Mouse (Mus musculus): Measurements from ENCODE around the gene Erc2.

Erc2 gene

DNA sequence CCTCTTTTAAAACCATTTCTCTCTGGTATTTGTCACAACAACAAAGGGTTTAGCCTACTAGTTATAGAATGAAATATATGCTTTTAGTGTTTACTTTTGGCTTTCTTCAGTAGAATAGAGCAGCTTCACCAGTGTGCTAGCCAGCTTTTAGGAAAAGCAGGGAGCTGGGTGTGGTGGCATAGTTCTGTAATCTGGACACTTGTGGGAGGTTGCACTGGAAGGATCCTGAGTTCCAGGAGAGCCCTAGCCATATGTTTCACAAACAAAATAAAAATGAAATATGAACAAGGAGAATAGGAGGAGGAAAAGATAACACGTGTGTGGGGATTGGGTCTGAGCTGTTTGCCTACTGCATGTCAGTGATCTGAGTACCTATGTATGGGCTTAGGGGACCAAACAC is 658.1 kb downstream of the Erc2 start:
- in situ Hi-C loops (cut with MboI, MseI) = no loop called here

GRCm38 (mm10) chr14:28283319-28284095 is 661.3 kb downstream of the Erc2 start:
- in situ Hi-C loops (cut with MboI, MseI) = no loop called here

DNA sequence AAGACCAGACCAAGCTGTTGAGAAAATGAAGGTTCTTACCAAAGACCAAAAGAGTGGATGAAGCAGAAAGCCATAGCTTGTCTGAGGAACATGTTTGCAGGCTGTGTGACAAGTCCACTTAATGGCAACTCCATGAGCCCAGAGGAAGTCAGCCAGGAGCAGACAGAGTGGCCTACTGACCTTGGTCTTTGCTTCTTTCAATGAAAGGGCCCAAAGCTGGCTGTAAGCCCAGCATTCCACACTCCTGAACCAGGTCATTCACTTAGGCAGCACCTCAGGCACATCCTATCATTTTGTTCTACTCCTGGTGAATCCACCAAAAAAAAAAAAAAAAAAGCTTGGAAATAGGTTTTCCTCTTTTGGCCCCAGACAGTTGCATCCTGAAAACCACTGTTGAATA is 664.3 kb downstream of the Erc2 start:
- in situ Hi-C loops (cut with MboI, MseI) = no loop called here

GRCm38 (mm10) chr14:28288196-28288595 is 666.0 kb downstream of the Erc2 start:
- in situ Hi-C loops (cut with MboI, MseI) = no loop called here

DNA sequence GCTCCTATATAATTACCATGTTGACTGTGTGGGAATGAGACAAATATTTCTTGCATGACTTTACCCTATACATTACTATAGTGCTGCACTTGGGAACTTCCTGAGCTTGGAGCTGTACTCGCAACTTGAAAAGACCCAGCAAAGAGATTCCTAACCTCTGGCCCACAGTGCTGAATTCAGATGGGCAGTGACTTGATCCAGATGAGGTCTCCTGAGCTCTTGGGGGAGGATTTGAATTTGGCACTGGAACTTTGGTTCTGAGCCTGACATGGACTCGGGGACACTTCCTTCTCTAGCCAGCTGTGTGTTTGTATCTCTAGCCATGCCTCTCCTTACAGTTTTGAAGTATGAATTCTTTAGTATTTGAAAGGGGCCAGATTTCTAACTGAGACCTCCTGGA is 666.7 kb downstream of the Erc2 start:
- in situ Hi-C loops (cut with MboI, MseI) = no loop called here

DNA sequence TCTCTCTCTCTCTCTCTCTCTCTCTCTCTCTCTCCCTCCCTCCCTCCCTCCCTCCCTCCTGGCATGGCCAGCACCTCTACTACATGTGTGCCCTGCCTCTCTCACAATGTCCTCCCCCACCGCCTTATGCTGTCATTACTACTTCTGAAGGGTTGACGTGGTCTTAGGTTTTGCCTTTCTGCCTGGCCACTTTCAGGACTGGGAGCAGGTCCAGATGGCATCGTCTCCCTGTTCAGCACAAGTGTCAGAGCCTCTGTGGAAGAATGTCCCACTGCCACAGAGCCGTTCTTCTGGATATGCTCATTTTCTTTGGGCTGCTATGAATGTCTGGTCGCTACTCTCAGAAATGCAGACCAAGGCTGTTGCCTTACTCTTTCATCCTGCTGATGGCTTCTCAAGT is 671.7 kb downstream of the Erc2 start:
- in situ Hi-C loops (cut with MboI, MseI) = no loop called here

DNA sequence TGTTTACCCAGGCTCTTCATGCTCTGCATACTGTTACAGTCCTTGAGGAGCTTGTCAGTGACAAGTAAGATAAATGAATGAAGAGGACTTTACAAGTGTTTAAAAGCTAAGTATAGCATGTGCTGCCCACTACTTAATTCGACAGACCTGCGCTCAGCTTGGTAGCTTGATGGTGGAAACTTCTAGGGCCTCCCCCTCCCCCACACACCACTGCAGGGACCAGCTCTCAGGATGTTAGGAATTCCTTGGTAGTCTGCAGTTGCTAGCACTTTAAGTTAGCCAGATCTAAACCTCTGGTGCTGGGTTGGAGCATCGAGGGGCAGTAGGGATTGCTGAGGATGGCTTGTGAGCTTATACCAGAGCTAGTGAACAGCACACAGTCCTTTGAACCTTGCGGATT is 672.9 kb downstream of the Erc2 start:
- in situ Hi-C loops (cut with MboI, MseI) = no loop called here

GRCm38 (mm10) chr14:28300095-28300494 is 677.9 kb downstream of the Erc2 start:
- in situ Hi-C loops (cut with MboI, MseI) = no loop called here

DNA sequence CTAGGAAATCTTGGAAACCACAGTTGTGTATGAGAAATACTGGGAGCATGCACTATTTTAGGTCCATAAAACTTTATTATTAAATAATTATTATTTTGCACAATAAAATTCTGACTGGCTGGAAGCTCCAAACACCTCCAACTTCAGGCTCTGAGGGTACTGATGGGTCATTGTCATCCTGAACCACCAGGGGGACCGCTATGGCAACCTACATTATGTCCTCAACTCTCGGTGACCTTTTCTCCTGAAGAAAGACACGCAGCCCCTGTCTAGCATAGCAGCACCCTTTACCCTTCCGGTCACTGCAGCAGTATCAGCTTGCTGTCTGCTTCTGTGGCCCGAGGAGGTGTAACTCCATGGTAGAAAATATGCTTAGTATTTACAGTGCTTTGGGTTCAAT is 679.0 kb downstream of the Erc2 start:
- in situ Hi-C loops (cut with MboI, MseI) = no loop called here

- in situ Hi-C loops (cut with MboI, MseI) = no loop called here
Observed at GRCm38 (mm10) chr14:28304131-28304530, 681.9 kb downstream of the Erc2 start.

GRCm38 (mm10) chr14:28308661-28309060 is 686.4 kb downstream of the Erc2 start:
- in situ Hi-C loops (cut with MboI, MseI) = no loop called here

DNA sequence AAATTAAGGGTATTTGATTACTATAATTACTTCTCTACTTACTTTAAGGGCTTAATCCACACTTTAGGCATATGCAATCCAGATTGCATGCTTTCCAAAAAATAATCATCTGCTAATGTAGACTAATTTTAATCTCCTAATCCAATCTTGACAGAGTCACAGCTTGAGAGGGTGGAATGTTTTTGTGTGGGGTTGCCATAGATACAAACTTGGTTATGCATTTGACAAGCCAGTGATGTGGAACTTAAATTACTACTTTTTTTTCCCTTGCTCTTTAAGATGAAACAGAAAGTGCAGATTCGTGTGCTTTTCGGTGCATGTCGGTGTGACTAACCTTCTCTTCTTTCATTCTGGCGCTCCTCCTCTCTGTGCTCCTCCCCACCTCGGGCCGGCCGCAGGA is 694.6 kb downstream of the Erc2 start:
- in situ Hi-C loops (cut with MboI, MseI) = no loop called here

- in situ Hi-C loops (cut with MboI, MseI) = no loop called here
Observed at GRCm38 (mm10) chr14:28321916-28322534, 699.8 kb downstream of the Erc2 start.

DNA sequence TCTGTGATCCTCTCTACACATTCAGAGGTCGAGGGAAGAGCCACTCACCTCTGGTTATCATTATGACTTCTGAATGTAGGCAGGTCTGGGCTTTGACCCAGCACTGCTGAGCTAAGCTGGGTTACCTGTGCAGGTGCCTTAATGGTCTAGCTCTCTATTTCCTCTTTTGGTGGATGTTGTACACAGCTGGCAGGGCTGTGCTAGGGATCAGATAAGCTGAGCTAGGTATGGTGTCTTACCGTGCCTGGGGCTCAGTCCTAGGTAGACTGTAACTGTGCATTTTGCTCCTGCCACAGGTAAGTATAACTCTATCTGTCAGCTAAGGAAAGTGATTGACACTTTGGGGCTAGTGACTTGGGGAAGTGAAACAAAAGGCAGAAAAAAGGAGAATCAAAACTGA is 701.0 kb downstream of the Erc2 start:
- in situ Hi-C loops (cut with MboI, MseI) = no loop called here

GRCm38 (mm10) chr14:28323727-28324126 is 701.5 kb downstream of the Erc2 start:
- in situ Hi-C loops (cut with MboI, MseI) = no loop called here

DNA sequence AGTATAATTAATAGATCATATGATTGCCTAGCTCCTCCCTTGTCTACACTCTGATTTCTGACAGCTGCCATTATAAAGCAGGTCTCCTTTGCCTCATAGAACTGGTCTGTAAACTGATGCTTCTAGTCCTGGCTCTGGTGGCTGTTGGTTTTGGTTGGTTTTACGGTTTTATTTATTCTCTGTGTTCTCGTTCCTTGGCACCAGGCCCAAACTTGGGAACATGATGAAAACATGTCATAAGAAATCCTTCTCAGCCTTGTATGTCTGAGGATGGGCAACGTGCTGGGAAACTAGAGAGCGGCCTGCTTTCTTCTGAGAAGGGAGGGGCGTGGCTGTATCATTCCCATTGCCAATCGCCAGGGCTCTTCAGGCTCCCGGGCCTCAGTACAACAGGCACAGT is 704.2 kb downstream of the Erc2 start:
- in situ Hi-C loops (cut with MboI, MseI) = no loop called here

DNA sequence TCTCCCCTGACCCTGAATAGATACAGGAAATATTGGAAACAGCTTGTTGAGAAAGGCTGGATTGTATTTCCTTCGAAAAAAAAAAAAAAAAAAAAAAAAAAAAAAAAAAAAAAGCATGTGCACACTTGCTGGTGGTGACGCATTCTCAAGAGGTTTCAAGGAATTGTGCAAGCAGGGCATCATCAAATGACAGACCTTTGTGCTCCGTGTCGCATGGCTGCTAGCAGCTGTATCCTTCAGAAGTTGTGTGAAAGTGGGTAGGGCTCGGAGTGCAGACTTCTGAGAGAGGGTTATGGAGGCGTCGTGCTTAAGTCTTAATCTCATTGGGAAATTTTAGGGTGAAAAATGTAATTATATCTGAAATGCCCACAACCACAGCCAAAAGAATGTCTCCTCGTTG is 706.3 kb downstream of the Erc2 start:
- in situ Hi-C loops (cut with MboI, MseI) = no loop called here

DNA sequence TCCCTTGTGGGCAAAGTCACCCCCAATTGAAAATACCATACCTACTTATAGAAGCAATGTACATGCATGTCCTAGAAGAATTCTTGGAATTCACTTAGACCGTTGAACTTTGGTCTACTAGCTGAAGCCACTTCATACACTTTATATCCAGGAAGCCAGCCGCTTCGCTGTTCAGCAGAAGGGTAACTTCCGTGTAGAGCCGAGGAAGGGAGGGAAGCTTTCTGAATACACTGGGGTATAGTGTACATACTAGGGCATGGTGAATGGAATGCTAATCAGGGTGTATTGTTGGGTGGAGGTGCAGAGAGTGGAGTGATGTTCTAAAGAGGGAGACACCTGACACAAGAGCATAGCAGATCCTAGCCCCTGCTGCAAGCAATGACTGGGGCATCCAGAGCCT is 708.9 kb downstream of the Erc2 start:
- in situ Hi-C loops (cut with MboI, MseI) = no loop called here

GRCm38 (mm10) chr14:28332351-28332953 is 710.2 kb downstream of the Erc2 start:
- in situ Hi-C loops (cut with MboI, MseI) = no loop called here

- in situ Hi-C loops (cut with MboI, MseI) = no loop called here
Observed at GRCm38 (mm10) chr14:28339146-28339545, 716.9 kb downstream of the Erc2 start.

- in situ Hi-C loops (cut with MboI, MseI) = no loop called here
Observed at GRCm38 (mm10) chr14:28349129-28349528, 726.9 kb downstream of the Erc2 start.

DNA sequence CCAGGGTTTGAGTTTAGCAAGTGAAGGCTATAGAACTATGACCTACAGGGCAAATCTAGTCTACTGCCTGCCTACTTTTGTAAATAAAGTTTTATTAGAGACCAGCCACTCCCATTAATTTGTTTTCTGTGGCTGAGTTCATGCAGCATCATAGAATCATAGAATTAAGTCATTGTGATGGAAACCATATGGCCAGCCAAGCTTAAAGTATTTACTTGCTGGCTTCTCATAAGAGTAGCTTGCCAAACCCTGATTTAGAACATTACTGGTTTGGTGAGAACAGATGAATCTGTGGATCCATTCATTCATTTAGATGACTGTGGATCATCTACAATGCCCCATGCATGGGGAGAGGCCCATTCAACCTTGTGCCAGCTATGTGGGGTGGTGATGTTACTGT is 733.8 kb downstream of the Erc2 start:
- in situ Hi-C loops (cut with MboI, MseI) = no loop called here

- in situ Hi-C loops (cut with MboI, MseI) = no loop called here
Observed at GRCm38 (mm10) chr14:28359502-28359901, 737.3 kb downstream of the Erc2 start.
